Mouse (Mus musculus) adrenal gland, postnatal 10 days (tissue): ENCODE measurements around the gene Atg2a. TPM values are rescaled to one million over a fixed set of nuclear protein-coding genes. Genes with fewer than 3 reads are reported as not detected.
"Not testable (repeated sequence)": the region's sequence is repeated elsewhere in the genome, so short reads cannot be mapped to it uniquely, and the experiment has no call there.

Source experiments
- DNase-seq: peaks from one replicate; pipeline ENCODE4 v3.0.0; 2021; ENCODE audit warnings: mixed read lengths
- microRNA-seq: library from miRNA; unstranded; fragments of <30 nt; microRNA quantifications from one replicate; pipeline ENCODE4 v1.2.0, GENCODE M21; 2021
- total RNA-seq, 2 experiments: library from RNA; stranded (reverse); gene quantifications; 2 replicates each; pipeline ENCODE4 v1.2.3; 2021

Atg2a gene
- total RNA-seq, 2 experiments from 2014 or later: 25.0 to 30.2 TPM

DNA sequence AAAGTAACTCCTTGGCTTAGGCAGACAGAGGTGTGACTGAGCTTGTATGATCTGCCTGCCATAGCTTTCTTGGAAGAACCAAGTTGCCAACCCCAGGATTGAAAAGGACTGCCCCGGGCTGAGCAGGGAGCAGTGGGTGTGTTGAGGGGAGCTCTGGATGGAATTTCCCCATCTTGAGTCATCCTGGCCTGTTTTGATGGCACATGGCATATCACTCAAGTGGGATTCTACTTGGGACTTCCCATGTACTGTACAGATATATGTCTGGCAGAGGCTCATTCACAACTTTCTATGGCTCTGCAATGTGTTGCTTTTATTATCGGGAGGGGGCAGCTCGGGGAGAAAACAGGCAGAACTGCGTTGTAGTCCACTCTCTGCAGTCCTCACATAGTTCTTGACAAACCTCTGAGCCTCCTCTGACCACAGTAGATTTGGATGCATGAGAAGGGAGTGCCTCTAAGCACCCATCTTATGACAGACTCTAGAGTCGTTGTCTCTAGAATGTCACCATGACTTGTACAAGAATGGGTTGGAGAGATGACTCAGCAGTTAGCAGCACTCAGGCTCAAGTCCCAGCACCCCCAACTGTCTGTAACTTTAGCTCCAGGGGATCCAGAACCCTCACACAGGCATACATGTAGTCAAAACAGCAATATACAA is 55.2 kb downstream of the Atg2a start:
- DNase-seq: no peak

GRCm38 (mm10) chr19:6297641-6298040 is 56.2 kb downstream of the Atg2a start:
- peak; percentile 81 for DNase-seq

GRCm38 (mm10) chr19:6299003-6299402 is 57.5 kb downstream of the Atg2a start:
- DNase-seq: no peak

- DNase-seq: no peak
These were observed 58.2 kb downstream of the Atg2a start for GRCm38 (mm10) chr19:6299450-6300267.

GRCm38 (mm10) chr19:6300402-6300841 is 59.0 kb downstream of the Atg2a start:
- no peak for DNase-seq

DNA sequence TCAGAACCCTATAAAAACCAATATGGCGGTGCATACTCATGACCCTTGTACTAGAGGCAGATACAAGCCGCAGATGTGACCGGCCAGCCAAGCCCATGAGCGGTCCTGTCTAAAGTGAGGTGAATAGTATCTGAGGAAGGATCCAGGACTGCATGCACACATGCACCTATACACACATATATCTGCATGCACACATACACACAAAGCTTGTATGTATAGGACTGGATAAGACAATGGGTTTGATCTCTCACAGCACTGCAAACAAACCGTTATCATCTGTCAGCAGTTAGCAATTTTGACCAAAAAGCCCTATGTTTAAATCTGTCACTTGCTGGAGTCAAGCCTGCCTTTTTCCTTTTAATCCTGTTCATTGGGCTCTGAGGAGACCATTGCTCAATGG is 60.6 kb downstream of the Atg2a start:
- DNase-seq: no peak

- no peak for DNase-seq
These were observed 61.1 kb downstream of the Atg2a start for GRCm38 (mm10) chr19:6302522-6302921.

DNA sequence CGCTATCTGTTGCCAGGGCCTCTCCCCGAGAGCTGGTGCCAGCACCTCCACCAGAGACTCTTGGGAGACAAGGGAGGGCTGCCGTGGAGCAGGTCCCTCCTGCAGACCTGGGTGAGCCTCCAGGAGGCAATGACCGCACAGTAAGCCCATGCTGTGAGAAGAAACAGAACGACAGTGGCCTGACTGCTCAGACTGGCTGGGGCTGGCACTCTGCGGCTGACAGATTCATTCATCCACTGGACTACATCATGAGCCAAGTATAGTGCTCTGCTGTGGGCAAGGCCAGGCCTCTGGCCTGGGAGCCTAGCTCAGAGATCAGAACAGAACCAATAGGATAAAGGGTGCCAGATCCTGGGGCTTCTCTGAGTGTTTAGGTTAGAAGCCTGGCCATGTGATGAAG is 62.4 kb downstream of the Atg2a start:
- DNase-seq: peak; percentile 43

DNA sequence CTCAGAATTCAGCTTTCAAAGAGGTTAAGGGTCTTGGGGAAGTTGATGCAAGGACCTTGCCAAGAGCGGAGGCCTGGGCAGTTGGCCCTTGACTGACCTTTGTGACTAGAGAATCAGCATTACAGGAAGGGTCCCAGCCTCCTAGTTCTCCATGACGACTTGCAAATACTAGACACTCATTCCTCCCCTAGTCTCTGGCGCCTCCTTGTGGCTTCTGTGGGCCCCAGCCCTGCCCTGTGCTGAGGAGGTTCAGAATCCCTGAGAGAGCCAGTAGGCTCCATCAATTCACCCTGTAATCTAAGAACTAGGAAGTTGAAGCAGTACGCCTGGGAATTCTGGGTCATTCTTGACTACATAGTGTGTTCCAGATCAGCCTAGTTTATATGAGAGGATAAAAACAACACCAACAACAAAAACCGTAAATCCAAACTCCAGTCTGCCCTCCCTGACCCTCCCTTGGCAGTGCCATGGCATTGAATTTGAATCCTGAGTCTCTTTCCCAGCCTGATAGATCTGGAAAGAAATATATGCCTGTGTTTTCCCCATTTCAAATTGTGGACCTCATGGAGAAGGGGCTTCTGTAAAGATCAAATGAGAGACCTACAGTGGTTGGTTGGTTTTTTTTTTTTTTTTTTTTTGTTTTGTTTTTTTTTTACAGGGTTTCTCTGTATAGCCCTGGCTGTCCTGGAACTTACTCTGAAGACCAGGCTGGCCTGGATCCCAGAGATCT is 63.5 kb downstream of the Atg2a start:
- peak; percentile 96 for DNase-seq

- DNase-seq: no peak
These were observed 64.1 kb downstream of the Atg2a start for GRCm38 (mm10) chr19:6305517-6306115.

DNA sequence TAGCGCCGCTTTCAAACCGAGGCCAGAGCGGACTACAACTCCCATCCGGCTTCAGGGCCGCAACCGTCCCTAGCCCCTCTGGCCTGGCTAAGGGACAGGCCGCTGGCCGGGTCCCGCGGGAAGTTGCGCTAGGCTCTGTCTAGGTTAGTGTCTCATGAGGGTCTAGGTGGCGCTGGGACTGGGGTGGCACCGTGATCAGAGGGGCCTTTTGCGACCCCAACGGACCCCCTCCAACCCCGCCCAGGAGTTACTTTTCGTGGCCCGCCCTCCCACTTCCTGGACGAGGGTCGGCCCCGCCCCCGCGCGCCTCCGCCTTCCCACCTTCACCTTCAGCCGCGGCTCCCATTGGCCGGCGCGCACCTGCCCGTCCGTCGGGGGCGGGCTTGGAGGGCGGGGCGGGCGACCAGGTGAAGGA is 64.7 kb downstream of the Atg2a start, which contains the start of gene Cdc42bpg:
Gene Cdc42bpg (plus strand): TSS at position 320 of the 415 bp plus-strand sequence.
- DNase-seq: peak; percentile 90

DNA sequence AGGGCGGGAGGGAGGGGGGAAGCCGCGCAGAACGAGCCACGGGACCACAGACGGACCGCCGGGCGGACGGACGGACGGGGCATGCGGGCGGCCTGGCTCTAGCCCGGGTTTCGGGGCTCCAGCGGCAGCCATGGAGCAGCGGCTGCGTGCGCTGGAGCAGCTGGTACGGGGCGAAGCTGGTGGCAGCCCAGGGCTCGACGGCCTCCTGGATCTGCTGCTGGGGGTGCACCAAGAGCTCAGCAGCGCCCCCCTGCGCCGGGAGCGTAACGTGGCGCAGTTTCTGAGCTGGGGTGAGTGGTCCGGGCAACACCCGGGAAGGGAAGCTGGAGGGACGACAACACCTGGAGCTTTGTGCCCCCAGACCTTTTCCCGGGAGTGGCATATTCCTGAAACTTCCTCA is 65.1 kb downstream of the Atg2a start:
- DNase-seq: peak; percentile 89

DNA sequence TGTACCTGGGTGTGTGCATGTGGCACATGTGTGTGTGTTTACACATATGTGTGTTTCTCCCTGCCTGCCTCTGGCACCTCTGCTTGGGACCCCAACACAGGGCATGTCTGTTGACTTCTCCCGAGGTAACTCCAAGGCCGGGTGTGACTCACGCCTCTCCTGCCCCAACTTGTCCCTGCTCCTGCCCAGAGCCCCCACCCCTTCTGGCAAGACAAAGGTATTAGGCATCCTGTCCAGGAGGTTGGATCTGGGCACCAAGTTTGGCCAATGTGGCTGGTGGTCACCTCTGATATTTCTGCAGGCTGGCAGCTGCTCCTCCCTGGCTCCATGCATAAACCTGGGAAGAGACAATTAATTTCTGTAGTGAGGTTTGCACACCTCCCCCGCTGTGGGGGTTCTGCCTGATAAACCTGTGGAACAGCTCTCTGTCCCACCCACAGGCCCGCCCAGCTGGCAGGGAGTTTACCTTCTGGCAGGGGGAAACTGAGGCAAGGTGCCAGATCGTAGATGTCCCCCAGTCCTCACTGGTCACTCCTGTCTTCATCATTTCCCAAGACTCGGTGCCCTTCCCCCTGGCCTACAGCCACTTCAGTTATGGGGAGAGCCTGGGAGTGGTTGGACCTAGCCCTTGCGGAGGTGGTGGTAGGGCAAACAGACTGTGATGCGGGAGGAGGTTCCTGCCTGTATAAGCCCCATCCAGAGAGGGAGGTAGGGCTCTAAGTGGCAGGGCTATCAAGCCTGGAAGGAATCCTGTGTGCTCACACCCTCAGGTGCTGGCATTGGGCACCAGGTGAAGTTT is 66.5 kb downstream of the Atg2a start:
- peak; percentile 50 for DNase-seq

- no peak for DNase-seq
These were observed 68.7 kb downstream of the Atg2a start for GRCm38 (mm10) chr19:6310181-6310580.

DNA sequence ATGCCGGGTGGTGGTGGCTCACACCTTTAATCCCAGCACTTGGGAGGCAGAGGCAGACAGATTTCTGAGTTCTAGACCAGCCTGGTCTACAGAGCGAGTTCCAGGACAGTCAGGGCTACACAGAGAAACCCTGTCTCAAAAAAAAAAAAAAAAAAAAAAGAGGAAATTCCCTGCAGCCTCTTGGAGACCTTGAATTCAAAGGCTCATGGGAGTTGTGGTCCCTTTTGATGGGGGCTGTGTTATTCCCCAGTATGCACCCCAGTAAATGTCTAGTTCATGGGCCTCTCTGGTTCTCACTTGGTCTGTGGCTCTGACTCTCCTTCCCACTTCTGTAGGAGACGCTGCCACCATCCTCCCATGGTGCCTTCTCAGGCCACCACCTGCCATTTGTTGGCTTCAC is 70.3 kb downstream of the Atg2a start:
- not testable (repeated sequence) for DNase-seq

Small RNAs within 50 kb of the gene (microRNA-seq; reads per million reads assigned to microRNA genes)
- 209 reads per million, percentile 54 among the genes with 10 or more reads in this experiment for gene Mir192
- 370 reads per million, percentile 62 among the genes with 10 or more reads in this experiment for gene Mir194-2

Other genes with a start within 250 kb of the Atg2a start
- 10 to 100 TPM; 31.3 to 40.0 TPM for gene Capn1, start 225.8 kb upstream of the Atg2a start, total RNA-seq
- 10 to 100 TPM; 40.5 to 43.7 TPM for gene Syvn1, start 195.1 kb upstream of the Atg2a start, total RNA-seq
- 10 to 100 TPM; 58.2 to 59.4 TPM for gene Mrpl49, start 183.9 kb upstream of the Atg2a start, total RNA-seq
- 1,000 to 10,000 TPM; 1,154 to 1,182 TPM for gene Fau, start 183.8 kb upstream of the Atg2a start, total RNA-seq
- gene Znhit2, start 180.5 kb upstream of the Atg2a start, total RNA-seq: 10 to 100 TPM; 21.6 to 26.1 TPM
- gene Tm7sf2, start 173.3 kb upstream of the Atg2a start, total RNA-seq: 10 to 100 TPM; 14.3 to 15.9 TPM
- gene Vps51, start 164.4 kb upstream of the Atg2a start, total RNA-seq: 10 to 100 TPM; 45.1 to 61.3 TPM
- gene Tmem262, start 161.6 kb upstream of the Atg2a start, total RNA-seq: not detected
- not detected for gene Gm28374, start 159.4 kb upstream of the Atg2a start, total RNA-seq
- gene Zfpl1, start 156.7 kb upstream of the Atg2a start, total RNA-seq: 10 to 100 TPM; 33.5 to 33.6 TPM
- 1 to 10 TPM; 7.0 to 7.1 TPM for gene Cdca5, start 156.7 kb upstream of the Atg2a start, total RNA-seq
- gene AC131692.1, start 147.2 kb upstream of the Atg2a start, total RNA-seq: under 1 TPM in 1 of 2 experiments, not detected in 1; 0.82 TPM
- under 1 TPM; 0.24 to 0.30 TPM for gene Naaladl1, start 135.9 kb upstream of the Atg2a start, total RNA-seq
- gene Sac3d1, start 123.0 kb upstream of the Atg2a start, total RNA-seq: 10 to 100 TPM; 15.9 to 17.2 TPM
- gene Snx15, start 113.4 kb upstream of the Atg2a start, total RNA-seq: 10 to 100 TPM; 19.6 to 21.8 TPM
- gene Batf2, start 100.7 kb upstream of the Atg2a start, total RNA-seq: 1 to 10 TPM in 1 of 2 experiments, under 1 TPM in 1; 0.57 to 1.6 TPM
- gene Arl2, start 100.1 kb upstream of the Atg2a start, total RNA-seq: 10 to 100 TPM; 63.1 to 63.7 TPM
- gene Majin, start 57.3 kb upstream of the Atg2a start, total RNA-seq: under 1 TPM; 0.72 to 0.79 TPM
- gene Gpha2, start 15.3 kb upstream of the Atg2a start, total RNA-seq: 10 to 100 TPM; 16.9 to 18.2 TPM
- 10 to 100 TPM; 52.9 to 56.9 TPM for gene Ppp2r5b, start 5.8 kb upstream of the Atg2a start, total RNA-seq
- gene Ehd1, start 35.1 kb downstream of the Atg2a start, total RNA-seq: 100 to 1,000 TPM; 104 to 106 TPM
- 10 to 100 TPM; 10.3 to 11.6 TPM for gene Cdc42bpg, start 64.8 kb downstream of the Atg2a start, total RNA-seq
- gene Men1, start 93.3 kb downstream of the Atg2a start, total RNA-seq: 10 to 100 TPM; 37.1 to 38.7 TPM
- gene Map4k2, start 99.5 kb downstream of the Atg2a start, total RNA-seq: 10 to 100 TPM; 35.9 to 54.6 TPM
- gene Sf1, start 122.0 kb downstream of the Atg2a start, total RNA-seq: 100 to 1,000 TPM; 166 to 186 TPM
- 100 to 1,000 TPM in 1 of 2 experiments, 10 to 100 TPM in 1; 92.0 to 223 TPM for gene Pygm, start 142.7 kb downstream of the Atg2a start, total RNA-seq
- 10 to 100 TPM; 53.2 to 54.9 TPM for gene Rasgrp2, start 157.7 kb downstream of the Atg2a start, total RNA-seq
- 10 to 100 TPM in 1 of 2 experiments, 1 to 10 TPM in 1; 7.5 to 14.5 TPM for gene Nrxn2, start 177.1 kb downstream of the Atg2a start, total RNA-seq